Mouse (Mus musculus): ENCODE data around the gene Lonp2. TPM values are rescaled to one million over a fixed set of nuclear protein-coding genes. Genes with fewer than 3 reads are reported as not detected.
A peak's percentile ranks its signal among the peaks of the same experiment; 100 is the strongest.

Lonp2 gene
- polyA plus RNA-seq (2014; fragmentation: Nextera tagmentation; extraction: Ambion mirVana): 69.5 and 76.3 TPM in 2 replicates

DNA sequence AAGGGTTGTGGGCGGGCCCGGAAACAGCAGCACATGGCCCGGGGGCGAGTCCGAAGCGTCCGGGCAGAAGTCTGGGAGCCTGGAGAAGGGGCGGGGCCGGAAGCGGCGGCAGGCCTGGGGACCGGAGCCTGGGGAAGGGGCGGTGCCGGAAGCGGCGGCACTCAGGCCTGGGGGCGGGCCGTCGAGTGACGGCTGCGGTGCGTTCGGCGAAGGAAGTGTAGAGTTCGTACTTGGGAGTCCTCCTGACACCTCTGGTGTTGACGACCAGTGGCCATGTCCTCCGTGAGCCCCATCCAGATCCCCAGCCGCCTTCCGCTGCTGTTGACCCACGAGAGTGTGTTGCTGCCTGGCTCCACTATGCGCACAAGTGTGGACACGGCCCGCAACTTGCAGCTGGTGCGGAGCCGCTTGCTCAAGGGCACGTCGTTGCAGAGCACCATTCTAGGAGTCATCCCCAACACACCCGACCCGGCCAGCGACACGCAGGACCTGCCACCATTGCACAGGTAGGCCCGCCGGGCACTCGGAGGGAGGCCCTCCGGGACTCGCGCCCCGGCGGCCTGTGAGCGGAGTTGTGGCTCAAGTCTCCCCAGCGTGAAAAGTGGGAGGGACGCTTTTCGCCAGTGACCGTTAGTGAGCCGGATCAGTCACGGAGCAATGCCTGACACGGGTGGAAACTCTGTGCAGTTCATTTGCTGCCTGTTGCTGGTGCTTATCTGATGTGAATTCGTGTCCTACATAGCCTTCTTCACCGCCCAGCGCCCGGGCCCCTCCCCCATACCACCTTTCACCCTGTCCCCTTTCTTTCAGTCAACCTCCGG, at the start of gene Lonp2:
Gene Lonp2, plus strand, starts transcription at position 133 of the 821 bp plus-strand sequence.
- Histone ChIP-seq H3K9me3 (ENCODE audit: control insufficient read depth, low read length) (no peaks in the 10 kb centered on the region), H3K9ac (ENCODE audit: low read length) (peak within 1 kb of the TSS; percentile 62), H3K27ac (ENCODE audit: low read depth, low read length) (peak within 1 kb of the TSS; percentile 2; the same call in 1 of the 2 replicates), H3K36me3 (ENCODE audit: control insufficient read depth, insufficient read depth, low read length) (no peaks in the 10 kb centered on the region), H3K4me3 (ENCODE audit: low read depth, low read length) (peak within 1 kb of the TSS; percentile 72), H3K4me2 (ENCODE audit: low read depth) (peak within 1 kb of the TSS; percentile 71), H3K4me1 (ENCODE audit: control insufficient read depth, insufficient read depth, low read length) (peaks cover 6% of the 10 kb centered on the region), H3K27me3 (ENCODE audit: control insufficient read depth, insufficient read depth, low read length) (no peaks in the 10 kb centered on the region)
- peak; percentile 99 for ATAC-seq (ENCODE audit: insufficient read depth, low FRiP score, low TSS enrichment)
- under 1% methylated on average over 62 of the region's 62 CpGs for WGBS
- peak; percentile 98 for DNase-seq (ENCODE audit: low spot score)

DNA sequence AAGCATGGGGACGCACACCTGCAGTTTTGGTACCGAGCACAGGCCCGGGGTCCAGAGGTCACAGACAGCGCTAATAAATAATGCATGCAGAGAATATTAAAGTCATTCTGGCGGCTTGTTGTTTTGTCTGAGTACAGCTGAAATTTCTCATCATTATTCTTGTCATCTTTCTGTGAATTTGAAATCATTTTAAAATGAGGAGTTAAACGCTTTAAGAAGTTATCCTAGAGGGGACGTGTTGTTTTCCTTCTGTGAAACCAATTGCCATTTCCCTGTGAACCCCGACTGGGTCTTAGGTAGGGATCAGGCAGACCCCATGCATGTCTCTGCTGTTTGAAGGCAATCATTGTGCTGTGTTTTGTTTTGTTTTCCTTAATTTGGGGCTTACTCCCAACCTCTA, 46.3 kb upstream of the Lonp2 start:
- no peaks in the 10 kb centered on the region for H3K27me3 ChIP-seq (ENCODE audit: control insufficient read depth, insufficient read depth, low read length)
- H3K4me1 ChIP-seq (ENCODE audit: control insufficient read depth, insufficient read depth, low read length): no peaks in the 10 kb centered on the region
- H3K4me2 ChIP-seq (ENCODE audit: low read depth): no peak overlapping the region
- no peak overlapping the region for H3K4me3 ChIP-seq (ENCODE audit: low read depth, low read length)
- 87% methylated on average over 8 of the region's 8 CpGs for WGBS
- no peak overlapping the region for H3K9ac ChIP-seq (ENCODE audit: low read length)
- no peaks in the 10 kb centered on the region for H3K36me3 ChIP-seq (ENCODE audit: control insufficient read depth, insufficient read depth, low read length)
- no peak overlapping the region for H3K27ac ChIP-seq (ENCODE audit: low read depth, low read length)
- no peaks in the 10 kb centered on the region for H3K9me3 ChIP-seq (ENCODE audit: control insufficient read depth, low read length)
- no peak for ATAC-seq (ENCODE audit: insufficient read depth, low FRiP score, low TSS enrichment)
- no peak for DNase-seq (ENCODE audit: low spot score)

DNA sequence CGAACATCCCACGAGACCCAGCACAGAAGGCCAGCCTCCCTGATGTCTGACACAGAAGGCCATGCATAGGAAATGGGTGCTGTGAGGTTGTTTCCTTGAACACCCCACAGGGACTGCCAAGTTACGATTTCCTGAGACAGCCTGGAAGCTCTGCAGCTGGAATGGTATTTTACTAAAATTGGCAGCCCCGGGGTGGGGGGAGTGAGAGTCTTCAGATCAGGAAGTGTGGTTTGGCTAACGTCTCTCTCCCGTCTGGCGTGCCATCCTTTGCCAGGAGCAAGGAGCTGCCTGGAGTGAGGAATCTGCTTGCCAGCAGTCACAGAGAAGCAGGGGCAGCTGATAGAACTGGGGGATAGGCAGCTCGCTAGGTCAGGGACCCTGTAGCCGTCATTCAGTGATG, 45.8 kb upstream of the Lonp2 start:
- no peaks in the 10 kb centered on the region for H3K36me3 ChIP-seq (ENCODE audit: control insufficient read depth, insufficient read depth, low read length)
- no peak overlapping the region for H3K27ac ChIP-seq (ENCODE audit: low read depth, low read length)
- no peaks in the 10 kb centered on the region for H3K4me1 ChIP-seq (ENCODE audit: control insufficient read depth, insufficient read depth, low read length)
- H3K4me2 ChIP-seq (ENCODE audit: low read depth): no peak overlapping the region
- 59% methylated on average over 9 of the region's 9 CpGs for WGBS
- DNase-seq (ENCODE audit: low spot score) (no peak), ATAC-seq (ENCODE audit: insufficient read depth, low FRiP score, low TSS enrichment) (no peak)
- no peak overlapping the region for H3K9ac ChIP-seq (ENCODE audit: low read length)
- no peaks in the 10 kb centered on the region for H3K27me3 ChIP-seq (ENCODE audit: control insufficient read depth, insufficient read depth, low read length)
- no peaks in the 10 kb centered on the region for H3K9me3 ChIP-seq (ENCODE audit: control insufficient read depth, low read length)
- no peak overlapping the region for H3K4me3 ChIP-seq (ENCODE audit: low read depth, low read length)

DNA sequence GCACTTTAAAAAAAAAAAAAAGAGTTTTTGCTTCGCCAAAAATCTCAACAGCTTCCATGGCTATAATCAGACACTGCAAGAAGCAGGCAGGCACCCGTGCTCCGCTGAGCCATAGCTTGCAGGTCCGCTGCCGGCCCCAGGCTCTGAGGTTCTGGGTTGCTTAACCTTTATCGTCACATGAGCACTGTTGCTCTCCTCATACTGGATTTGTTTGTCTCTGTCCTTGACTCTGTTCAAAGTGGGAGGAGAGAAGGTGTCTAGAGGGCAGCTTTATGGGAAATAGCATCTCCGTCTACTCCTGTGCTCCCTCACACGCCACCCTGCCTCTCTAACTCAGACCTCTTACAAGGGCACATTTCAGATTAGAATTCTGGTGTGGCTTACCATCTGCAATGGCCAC, 45.1 kb upstream of the Lonp2 start:
- no peaks in the 10 kb centered on the region for H3K9me3 ChIP-seq (ENCODE audit: control insufficient read depth, low read length)
- no peaks in the 10 kb centered on the region for H3K27me3 ChIP-seq (ENCODE audit: control insufficient read depth, insufficient read depth, low read length)
- no peaks in the 10 kb centered on the region for H3K36me3 ChIP-seq (ENCODE audit: control insufficient read depth, insufficient read depth, low read length)
- WGBS: 92% methylated on average over 8 of the region's 8 CpGs
- ATAC-seq (ENCODE audit: insufficient read depth, low FRiP score, low TSS enrichment) (no peak), DNase-seq (ENCODE audit: low spot score) (no peak)
- H3K4me3 ChIP-seq (ENCODE audit: low read depth, low read length): no peak overlapping the region
- no peak overlapping the region for H3K9ac ChIP-seq (ENCODE audit: low read length)
- no peaks in the 10 kb centered on the region for H3K4me1 ChIP-seq (ENCODE audit: control insufficient read depth, insufficient read depth, low read length)
- no peak overlapping the region for H3K27ac ChIP-seq (ENCODE audit: low read depth, low read length)
- no peak overlapping the region for H3K4me2 ChIP-seq (ENCODE audit: low read depth)

DNA sequence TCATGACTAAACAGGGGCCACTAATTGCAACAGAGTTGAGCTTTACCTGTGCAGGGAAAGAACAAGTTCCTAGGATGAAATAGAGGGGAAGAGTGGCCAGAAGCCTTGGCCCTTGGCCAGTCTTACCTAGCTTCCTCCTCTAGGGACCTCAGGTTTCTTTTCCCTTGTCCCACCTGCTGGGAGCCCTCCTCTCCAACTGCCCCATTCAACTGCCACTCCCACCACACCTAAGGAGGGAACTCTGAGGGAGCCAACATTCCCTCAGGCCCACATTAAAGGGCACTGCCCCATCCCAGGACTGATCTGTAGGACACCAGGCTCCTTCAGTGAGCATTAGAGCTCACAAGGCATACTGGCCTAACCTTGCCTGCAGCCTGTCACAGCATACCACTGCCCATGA, 43.4 kb upstream of the Lonp2 start, which contains the start of gene Abcc12:
Gene Abcc12, minus strand, starts transcription at position 229 of the 400 bp plus-strand sequence.
- H3K4me1 ChIP-seq (ENCODE audit: control insufficient read depth, insufficient read depth, low read length): no peaks in the 10 kb centered on the region
- H3K9ac ChIP-seq (ENCODE audit: low read length): no peak within 1 kb of the TSS
- no peaks in the 10 kb centered on the region for H3K9me3 ChIP-seq (ENCODE audit: control insufficient read depth, low read length)
- ATAC-seq (ENCODE audit: insufficient read depth, low FRiP score, low TSS enrichment): no peak
- H3K4me2 ChIP-seq (ENCODE audit: low read depth): no peak within 1 kb of the TSS
- no peaks in the 10 kb centered on the region for H3K27me3 ChIP-seq (ENCODE audit: control insufficient read depth, insufficient read depth, low read length)
- H3K27ac ChIP-seq (ENCODE audit: low read depth, low read length): no peak within 1 kb of the TSS
- no peaks in the 10 kb centered on the region for H3K36me3 ChIP-seq (ENCODE audit: control insufficient read depth, insufficient read depth, low read length)
- no peak within 1 kb of the TSS for H3K4me3 ChIP-seq (ENCODE audit: low read depth, low read length)
- DNase-seq (ENCODE audit: low spot score): no peak

DNA sequence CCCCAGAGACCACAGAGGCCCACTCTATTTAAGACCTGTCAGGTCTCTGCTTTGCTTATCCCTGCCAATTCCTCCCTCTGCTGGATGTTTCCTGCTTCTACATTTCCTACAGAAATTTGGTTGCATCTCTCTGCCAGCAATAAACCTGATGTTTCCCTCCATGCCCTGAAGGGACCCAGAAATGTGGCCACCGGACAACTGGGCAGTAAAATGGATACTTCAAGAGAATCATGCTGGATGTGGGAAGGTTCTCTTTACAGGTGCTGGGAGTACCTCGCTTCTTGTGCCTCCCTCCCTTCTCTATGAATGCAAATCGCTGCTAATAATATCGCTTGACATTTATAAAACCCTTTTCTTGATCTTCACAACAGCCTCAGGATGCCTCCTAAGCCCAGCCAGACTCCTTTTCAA, 41.9 kb upstream of the Lonp2 start:
- Histone ChIP-seq H3K4me2 (ENCODE audit: low read depth) (no peak overlapping the region), H3K9ac (ENCODE audit: low read length) (no peak overlapping the region), H3K4me3 (ENCODE audit: low read depth, low read length) (no peak overlapping the region), H3K9me3 (ENCODE audit: control insufficient read depth, low read length) (no peaks in the 10 kb centered on the region), H3K27ac (ENCODE audit: low read depth, low read length) (no peak overlapping the region), H3K36me3 (ENCODE audit: control insufficient read depth, insufficient read depth, low read length) (no peaks in the 10 kb centered on the region), H3K4me1 (ENCODE audit: control insufficient read depth, insufficient read depth, low read length) (no peaks in the 10 kb centered on the region), H3K27me3 (ENCODE audit: control insufficient read depth, insufficient read depth, low read length) (no peaks in the 10 kb centered on the region)
- no peak for ATAC-seq (ENCODE audit: insufficient read depth, low FRiP score, low TSS enrichment)
- no peak for DNase-seq (ENCODE audit: low spot score)
- WGBS: 83% methylated on average over 4 of the region's 4 CpGs

DNA sequence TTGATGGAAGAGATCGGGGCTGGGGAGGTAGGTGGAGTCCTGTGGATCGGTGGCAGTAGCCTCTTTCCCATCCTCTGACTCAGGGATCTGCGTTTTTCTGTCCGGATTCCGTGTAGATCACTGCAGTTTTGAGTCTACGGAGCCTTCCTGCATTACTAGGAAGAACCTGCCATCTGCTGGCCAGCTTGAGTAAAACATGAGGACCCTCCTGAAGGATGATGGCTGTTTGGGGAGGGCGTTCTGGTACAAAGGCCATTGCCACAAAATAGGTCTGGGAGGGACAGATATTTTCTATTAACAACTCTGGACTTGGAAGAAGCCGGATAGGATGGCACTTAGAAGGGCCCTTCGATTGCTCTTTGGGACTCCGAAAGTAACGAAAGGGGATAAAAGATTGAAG, 38.7 kb upstream of the Lonp2 start:
- H3K27me3 ChIP-seq (ENCODE audit: control insufficient read depth, insufficient read depth, low read length): no peaks in the 10 kb centered on the region
- no peaks in the 10 kb centered on the region for H3K9me3 ChIP-seq (ENCODE audit: control insufficient read depth, low read length)
- peak; percentile 83 for DNase-seq (ENCODE audit: low spot score)
- 5% methylated on average over 11 of the region's 11 CpGs for WGBS
- peak overlapping the region; percentile 51 for H3K4me2 ChIP-seq (ENCODE audit: low read depth)
- 0 out of 2 replicates have a peak overlapping the region, but pooled peaks have one; percentile 7 for H3K9ac ChIP-seq (ENCODE audit: low read length)
- H3K4me3 ChIP-seq (ENCODE audit: low read depth, low read length): peak overlapping the region; percentile 31
- H3K4me1 ChIP-seq (ENCODE audit: control insufficient read depth, insufficient read depth, low read length): no peaks in the 10 kb centered on the region
- H3K27ac ChIP-seq (ENCODE audit: low read depth, low read length): no peak overlapping the region
- H3K36me3 ChIP-seq (ENCODE audit: control insufficient read depth, insufficient read depth, low read length): no peaks in the 10 kb centered on the region
- peak; percentile 69 for ATAC-seq (ENCODE audit: insufficient read depth, low FRiP score, low TSS enrichment)

DNA sequence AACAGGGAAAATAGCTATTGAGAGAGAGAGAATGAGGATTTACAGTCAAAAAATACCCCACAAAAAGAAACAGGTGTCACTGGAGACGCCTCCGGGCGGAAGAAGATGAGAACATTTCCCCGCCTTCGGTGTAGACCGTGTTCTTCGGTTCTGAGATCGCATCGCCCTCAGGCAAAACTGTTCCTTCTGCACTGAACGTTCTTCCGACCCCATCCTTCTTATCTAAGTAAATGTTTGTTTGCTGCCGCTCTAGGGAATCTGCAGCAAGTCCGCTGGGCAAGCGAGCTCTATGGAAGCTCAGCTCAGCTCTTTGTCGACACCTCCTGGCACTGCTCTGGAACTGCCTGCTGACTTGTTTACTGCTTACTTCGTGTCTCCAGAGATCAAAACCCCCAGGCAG, 38.3 kb upstream of the Lonp2 start:
- Histone ChIP-seq H3K9ac (ENCODE audit: low read length) (0 out of 2 replicates have a peak overlapping the region, but pooled peaks have one; percentile 7), H3K27ac (ENCODE audit: low read depth, low read length) (no peak overlapping the region), H3K4me1 (ENCODE audit: control insufficient read depth, insufficient read depth, low read length) (no peaks in the 10 kb centered on the region), H3K9me3 (ENCODE audit: control insufficient read depth, low read length) (no peaks in the 10 kb centered on the region), H3K4me2 (ENCODE audit: low read depth) (peak overlapping the region; percentile 51), H3K4me3 (ENCODE audit: low read depth, low read length) (peak overlapping the region; percentile 31), H3K27me3 (ENCODE audit: control insufficient read depth, insufficient read depth, low read length) (no peaks in the 10 kb centered on the region), H3K36me3 (ENCODE audit: control insufficient read depth, insufficient read depth, low read length) (no peaks in the 10 kb centered on the region)
- ATAC-seq (ENCODE audit: insufficient read depth, low FRiP score, low TSS enrichment): peak; percentile 69; the same call in 1 of the 2 replicates
- WGBS: 2% methylated on average over 16 of the region's 16 CpGs
- peak; percentile 87 for DNase-seq (ENCODE audit: low spot score)

DNA sequence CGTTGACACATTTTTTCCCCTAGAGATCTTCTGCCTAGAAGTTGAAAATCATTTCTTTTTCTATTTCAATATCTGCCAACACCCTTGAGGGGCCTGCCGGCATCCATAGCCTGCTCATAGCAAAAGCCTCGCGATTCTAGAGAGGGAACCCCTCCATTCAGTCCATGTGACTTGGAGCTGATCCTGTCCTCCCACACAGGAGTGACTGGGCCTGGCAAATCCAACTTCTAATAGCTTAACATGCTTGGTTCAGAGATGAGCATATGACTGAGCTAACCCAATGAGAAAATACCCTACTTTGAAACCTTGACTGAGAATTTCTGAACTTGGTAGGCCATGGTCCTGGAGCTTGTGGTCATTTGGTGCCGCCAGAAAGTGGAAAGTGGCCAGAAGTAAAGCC, 37.8 kb upstream of the Lonp2 start:
- no peaks in the 10 kb centered on the region for H3K4me1 ChIP-seq (ENCODE audit: control insufficient read depth, insufficient read depth, low read length)
- WGBS: 44% methylated on average over 5 of the region's 5 CpGs

More for the DNA sequence above, 37.8 kb upstream of the Lonp2 start:
- no peak overlapping the region for H3K9ac ChIP-seq (ENCODE audit: low read length)
- H3K36me3 ChIP-seq (ENCODE audit: control insufficient read depth, insufficient read depth, low read length): no peaks in the 10 kb centered on the region
- no peak overlapping the region for H3K4me3 ChIP-seq (ENCODE audit: low read depth, low read length)
- H3K27ac ChIP-seq (ENCODE audit: low read depth, low read length): no peak overlapping the region
- DNase-seq (ENCODE audit: low spot score) (no peak), ATAC-seq (ENCODE audit: insufficient read depth, low FRiP score, low TSS enrichment) (no peak)
- no peaks in the 10 kb centered on the region for H3K9me3 ChIP-seq (ENCODE audit: control insufficient read depth, low read length)
- H3K4me2 ChIP-seq (ENCODE audit: low read depth): no peak overlapping the region
- no peaks in the 10 kb centered on the region for H3K27me3 ChIP-seq (ENCODE audit: control insufficient read depth, insufficient read depth, low read length)

All from neural tube, embryonic 11.5 days (tissue).